Mouse (Mus musculus): Measurements from ENCODE around the gene Mtor.

DNA sequence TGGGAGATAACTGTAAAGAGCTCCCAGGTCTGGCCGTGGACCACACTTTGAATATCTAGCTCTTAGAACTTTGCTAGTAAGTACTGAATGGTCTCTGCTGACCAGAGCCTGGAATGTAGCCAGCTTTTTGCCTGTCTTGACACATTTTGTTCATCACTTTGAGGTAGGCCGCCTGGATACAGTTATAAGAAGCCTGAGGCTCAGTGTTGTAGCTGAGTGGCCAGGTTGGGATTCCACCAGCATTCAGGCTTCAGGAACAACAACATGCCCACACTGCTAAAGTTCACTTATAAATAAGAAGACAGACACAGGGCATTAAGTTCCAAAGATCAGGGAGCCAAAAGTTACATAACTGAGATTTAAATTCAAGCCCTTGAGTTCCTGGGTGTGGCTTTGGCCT is 39.4 kb downstream of the Mtor start:
- TF ChIP-seq CTCF (IDR thresholded peaks at IDR 0.05; ENCODE audit: low read depth): no peak
- no peak for TF ChIP-seq EP300 (optimal IDR thresholded peaks at IDR 0.05)
